Mouse (Mus musculus) kidney, adult 2 months (tissue): Measurements from ENCODE around the gene Gprc5d. TPM values are rescaled to one million over a fixed set of nuclear protein-coding genes. Genes with fewer than 3 reads are reported as not detected.

ENCODE experiments used
- DNase-seq: peaks from one replicate; pipeline ENCODE4 v3.0.0; 2021
- H3K27ac ChIP-seq: fragments of 200-500 bp; 2 replicates; pipeline ENCODE4 v1.5.1; 2012; ENCODE audit warnings: low read depth, low read length, control low read depth, inconsistent platforms; ENCODE audit not compliant: insufficient read depth
- H3K27me3 ChIP-seq: fragments of 200-500 bp; replicated peaks from 2 replicates; pipeline ENCODE4 v1.6.1; 2012; ENCODE audit warnings: mild to moderate bottlenecking, moderate library complexity, low read length, inconsistent platforms; ENCODE audit not compliant: control insufficient read depth, insufficient read depth
- H3K36me3 ChIP-seq: fragments of 200-500 bp; 2 replicates; pipeline ENCODE4 v1.6.1; 2012; ENCODE audit warnings: mild to moderate bottlenecking, moderate library complexity, low read length, inconsistent platforms; ENCODE audit not compliant: control insufficient read depth, insufficient read depth
- H3K4me1 ChIP-seq: fragments of 200-500 bp; 2 replicates; pipeline ENCODE4 v1.6.1; 2011; ENCODE audit warnings: low read length; ENCODE audit not compliant: control insufficient read depth, insufficient read depth
- H3K4me3 ChIP-seq: fragments of 200-500 bp; 2 replicates; pipeline ENCODE4 v1.5.1; 2011; ENCODE audit warnings: mild to moderate bottlenecking, low read depth, low read length, control low read depth; ENCODE audit not compliant: insufficient read depth
- CTCF ChIP-seq: fragments of 200-500 bp; conservative IDR thresholded peaks from 2 replicates; pipeline ENCODE4 v1.5.1; 2011; ENCODE audit warnings: low read depth, mild to moderate bottlenecking, control low read depth, low read length, moderate library complexity, mixed read lengths; ENCODE audit not compliant: insufficient read depth, insufficient read length
- POLR2A ChIP-seq: fragments of 200-500 bp; IDR thresholded peaks from one replicate; pipeline ENCODE4 v1.6.1; 2011; ENCODE audit warnings: low read depth, low read length, control low read depth
- WGBS: fragments of 180-500 bp; shearing (Covaris S2); methylation state at CpG from one replicate; pipeline ENCODE4 v1.1.7; 2018; 5-methylcytosine and 5-hydroxymethylcytosine counted together
- polyA plus RNA-seq: library from polyadenylated mRNA; depleted of rRNA; stranded (reverse); fragments of >200 nt; gene quantifications from 2 replicates; pipeline ENCODE4 v1.2.3, GENCODE M21; 2012

Gprc5d gene
- polyA plus RNA-seq, 1 experiment: 0.09 TPM

DNA sequence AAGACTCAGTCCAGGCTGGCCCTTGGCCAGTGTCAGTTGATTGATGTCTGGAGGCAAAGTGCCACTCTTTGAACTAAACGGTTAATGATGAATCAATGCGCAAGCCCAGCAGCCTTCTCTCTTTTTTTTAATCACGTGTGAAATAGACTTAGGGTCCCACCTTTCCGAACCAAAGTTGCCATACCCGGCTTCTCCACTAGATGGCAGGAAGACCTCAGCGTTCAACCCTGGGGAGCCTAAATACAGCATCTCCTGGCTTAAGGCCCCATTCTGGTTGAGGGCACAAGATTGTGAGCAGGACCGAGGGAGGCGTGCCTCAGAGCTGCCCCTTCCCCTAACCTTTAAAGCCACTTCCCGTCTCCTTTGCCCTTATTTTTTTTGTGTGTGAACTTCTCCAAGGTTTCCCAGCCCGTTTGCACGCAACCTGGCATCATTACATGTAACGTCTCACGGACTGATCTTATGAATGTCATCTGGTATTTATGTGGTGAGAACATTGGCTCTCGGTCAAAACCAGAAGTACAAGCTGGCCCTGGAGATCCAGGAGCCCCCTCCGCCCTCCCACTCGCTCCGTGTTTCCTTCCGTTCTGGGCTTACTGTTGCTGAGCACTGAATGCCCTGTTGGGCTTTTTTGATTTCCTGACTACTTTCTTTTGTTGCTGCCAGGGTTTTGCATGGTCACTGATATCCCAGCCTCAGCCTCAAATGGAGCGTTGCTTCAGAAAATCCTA, 30.2 kb downstream of the Gprc5d start:
- Histone ChIP-seq H3K4me1 (no peaks in the 10 kb centered on the region), H3K4me3 (no peak overlapping the region), H3K27ac (no peak overlapping the region), H3K36me3 (no peaks in the 10 kb centered on the region), H3K27me3 (no peaks in the 10 kb centered on the region)
- peak; percentile 71 for DNase-seq
- TF ChIP-seq CTCF (peak; percentile 89), POLR2A (no peak)
- WGBS: 25% methylated on average over 19 of the region's 19 CpGs

DNA sequence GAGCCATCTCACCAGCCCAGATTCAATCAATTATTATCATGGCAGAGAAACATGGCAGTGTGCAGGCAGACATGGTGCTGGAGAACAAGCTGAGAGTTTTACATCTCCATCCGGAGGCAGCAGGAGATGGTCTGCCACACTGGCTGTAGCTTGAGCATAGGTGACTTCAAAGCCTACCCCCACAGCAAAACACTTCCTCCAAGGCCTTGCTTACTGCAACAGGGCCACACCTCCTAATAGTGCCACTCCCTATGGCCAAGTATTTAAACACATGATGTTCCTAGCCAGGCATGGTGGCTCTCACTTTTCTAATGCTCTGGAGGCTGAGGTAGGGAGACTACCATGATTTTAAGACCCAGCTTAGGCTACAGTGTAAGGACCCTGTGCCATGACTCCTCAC, 32.4 kb downstream of the Gprc5d start:
- Histone ChIP-seq H3K4me1 (no peaks in the 10 kb centered on the region), H3K36me3 (no peaks in the 10 kb centered on the region), H3K27ac (no peak overlapping the region), H3K27me3 (no peaks in the 10 kb centered on the region), H3K4me3 (no peak overlapping the region)
- no peak for DNase-seq
- TF ChIP-seq CTCF: no peak
- no peak for TF ChIP-seq POLR2A
- 100% methylated on average over 1 of the region's 1 CpGs for WGBS

DNA sequence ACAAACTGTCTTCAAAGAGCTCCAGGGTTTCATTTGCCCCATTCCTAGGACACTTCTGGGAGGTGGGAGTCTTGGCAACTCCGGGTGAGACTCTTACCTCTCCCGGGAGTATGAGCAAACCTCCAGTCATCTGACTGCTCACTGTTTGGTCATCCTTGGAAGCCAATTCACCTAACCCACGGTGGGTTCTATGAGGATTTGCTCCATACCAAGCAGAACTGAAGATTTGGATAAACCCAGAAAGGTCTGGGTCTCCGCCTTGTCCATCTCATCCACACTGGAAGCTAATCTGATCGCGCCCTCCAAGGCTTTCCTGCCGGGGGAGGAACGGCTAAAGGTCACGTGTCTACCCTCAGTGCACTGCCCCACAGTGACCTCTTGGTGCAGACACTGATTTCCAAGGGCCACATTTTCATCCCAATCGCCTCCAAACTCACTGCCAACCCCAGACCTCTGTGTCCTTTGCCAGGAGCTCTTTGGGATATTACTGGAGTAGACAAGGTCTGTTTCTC, 34.0 kb downstream of the Gprc5d start:
- Histone ChIP-seq H3K4me1 (no peaks in the 10 kb centered on the region), H3K27ac (no peak overlapping the region), H3K36me3 (no peaks in the 10 kb centered on the region), H3K4me3 (no peak overlapping the region), H3K27me3 (no peaks in the 10 kb centered on the region)
- 79% methylated on average over 10 of the region's 10 CpGs for WGBS
- no peak for DNase-seq
- TF ChIP-seq CTCF (no peak), POLR2A (no peak)

DNA sequence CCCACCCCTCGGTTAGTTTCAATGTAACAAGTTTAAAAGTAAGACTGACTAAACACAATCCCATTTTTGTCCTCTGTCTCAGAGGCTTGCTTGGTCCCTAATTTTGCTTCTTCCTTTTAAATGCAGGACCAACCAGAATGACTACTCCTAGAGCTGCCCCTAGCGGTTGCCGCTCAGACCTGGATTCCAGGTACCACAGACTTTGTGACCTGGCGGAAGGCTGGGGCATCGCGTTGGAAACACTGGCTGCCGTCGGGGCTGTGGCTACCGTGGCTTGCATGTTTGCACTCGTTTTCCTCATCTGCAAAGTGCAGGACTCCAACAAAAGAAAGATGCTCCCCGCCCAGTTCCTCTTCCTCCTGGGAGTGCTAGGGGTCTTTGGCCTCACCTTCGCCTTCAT, 39.7 kb downstream of the Gprc5d start:
- H3K4me3 ChIP-seq: no peak overlapping the region
- TF ChIP-seq POLR2A: no peak
- TF ChIP-seq CTCF: no peak
- H3K4me1 ChIP-seq: no peaks in the 10 kb centered on the region
- DNase-seq: no peak
- no peak overlapping the region for H3K27ac ChIP-seq
- no peaks in the 10 kb centered on the region for H3K36me3 ChIP-seq
- H3K27me3 ChIP-seq: no peaks in the 10 kb centered on the region
- WGBS: 70% methylated on average over 12 of the region's 12 CpGs

DNA sequence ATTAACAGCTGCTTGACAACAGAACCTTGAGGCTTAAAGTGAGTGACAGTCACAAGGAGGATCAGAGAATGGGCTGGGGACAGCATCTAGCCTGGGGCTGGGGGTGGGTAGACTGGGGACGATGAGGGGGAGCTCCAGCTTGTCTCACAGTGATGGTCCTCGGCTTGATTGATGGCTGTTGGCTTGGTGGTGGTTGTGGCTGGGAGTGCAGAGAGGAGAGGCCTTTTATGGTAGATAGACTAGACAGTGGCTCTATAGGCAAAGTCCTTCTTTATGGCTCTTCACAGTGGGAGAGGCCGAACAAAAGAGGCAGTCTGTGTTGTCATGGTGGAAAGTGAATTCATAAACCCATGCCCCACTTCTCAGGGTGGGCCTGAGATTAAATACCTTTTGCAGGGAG, 41.9 kb downstream of the Gprc5d start:
- Histone ChIP-seq H3K36me3 (no peaks in the 10 kb centered on the region), H3K27ac (no peak overlapping the region), H3K27me3 (no peaks in the 10 kb centered on the region), H3K4me3 (no peak overlapping the region), H3K4me1 (no peaks in the 10 kb centered on the region)
- TF ChIP-seq CTCF (no peak), POLR2A (no peak)
- WGBS: 67% methylated on average over 3 of the region's 3 CpGs
- no peak for DNase-seq

DNA sequence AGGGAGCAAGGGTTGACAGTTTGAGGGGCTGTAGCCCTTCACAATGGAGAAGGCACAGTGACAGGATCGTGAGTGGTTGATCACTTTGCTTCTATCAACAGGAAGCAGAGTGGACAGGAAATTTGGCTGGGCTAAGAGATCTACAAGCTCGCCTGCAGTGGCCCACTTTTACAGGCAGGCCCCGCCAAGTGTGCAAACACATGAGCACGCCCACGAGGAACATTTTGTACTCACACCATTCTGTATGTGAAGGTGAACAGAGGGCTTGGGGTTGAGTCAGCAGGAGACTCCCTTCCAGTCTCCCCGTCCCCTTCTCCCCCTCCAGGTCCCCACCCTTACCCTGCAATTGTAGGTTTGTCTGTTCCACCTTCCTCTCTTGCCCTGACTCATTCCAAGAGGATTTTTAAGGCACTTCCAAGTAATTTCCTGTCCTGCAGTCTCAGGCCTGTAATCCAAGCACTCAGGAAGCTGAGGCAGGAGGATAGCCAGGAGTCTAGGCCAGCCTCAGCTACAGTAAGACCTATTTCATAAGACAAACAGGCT, 43.6 kb downstream of the Gprc5d start:
- WGBS: 74% methylated on average over 6 of the region's 6 CpGs
- Histone ChIP-seq H3K4me3 (no peak overlapping the region), H3K36me3 (no peaks in the 10 kb centered on the region), H3K4me1 (no peaks in the 10 kb centered on the region), H3K27me3 (no peaks in the 10 kb centered on the region), H3K27ac (no peak overlapping the region)
- no peak for DNase-seq
- TF ChIP-seq CTCF: no peak
- TF ChIP-seq POLR2A: no peak

DNA sequence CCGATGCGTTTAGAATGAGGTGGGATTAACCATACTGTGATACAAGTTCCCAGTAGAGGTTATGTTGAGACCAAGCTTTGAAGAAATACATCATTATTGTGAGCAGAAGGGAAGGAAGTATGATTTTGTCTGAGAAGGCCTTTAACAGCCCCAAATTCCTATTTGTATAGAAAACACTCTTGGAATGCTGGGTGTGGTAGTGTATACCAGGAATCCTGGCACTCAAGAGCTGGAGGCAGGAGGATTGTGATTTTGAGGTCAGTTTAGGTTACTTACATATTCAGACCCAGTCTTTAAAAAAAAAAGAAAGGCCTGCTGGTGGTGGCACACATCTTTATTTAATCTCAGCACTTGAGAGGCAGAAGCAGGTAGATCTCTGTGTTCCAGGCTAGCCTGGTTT, 47.7 kb downstream of the Gprc5d start:
- 76% methylated on average over 2 of the region's 2 CpGs for WGBS
- H3K4me3 ChIP-seq: no peak overlapping the region
- H3K36me3 ChIP-seq: no peaks in the 10 kb centered on the region
- no peaks in the 10 kb centered on the region for H3K27me3 ChIP-seq
- no peaks in the 10 kb centered on the region for H3K4me1 ChIP-seq
- TF ChIP-seq POLR2A (no peak), CTCF (no peak)
- no peak for DNase-seq
- H3K27ac ChIP-seq: no peak overlapping the region
